Mouse (Mus musculus): ENCODE data around the gene AL731706.1.

GRCm38 (mm10) chr2:136854543-136855388 lies 36.4 kb downstream of the AL731706.1 start:
- TF ChIP-seq MAFK (IDR thresholded peaks at IDR 0.05; ENCODE audit: borderline replicate concordance, low read depth, low read length) = no peak
- TF ChIP-seq ZC3H11A (IDR thresholded peaks at IDR 0.05; ENCODE audit: low read depth, low read length) = no peak
- TF ChIP-seq ELF1 (IDR thresholded peaks at IDR 0.05; ENCODE audit: low read depth, low read length) = no peak
- no peak for TF ChIP-seq CTCF (IDR thresholded peaks at IDR 0.05 in 2 of 3, conservative IDR thresholded peaks at IDR 0.05 in 1 of 3; ENCODE audit: control insufficient read depth in 1 of 3, insufficient read depth in 1 of 3, low read depth in 2 of 3, low read length in 3 of 3, poor library complexity in 1 of 3, severe bottlenecking in 1 of 3)
- no peak for TF ChIP-seq POLR2A (IDR thresholded peaks at IDR 0.05; ENCODE audit: control insufficient read depth in 1 of 2, insufficient read depth in 1 of 2, low read depth in 1 of 2, low read length in 2 of 2, poor library complexity in 1 of 2)

Data from MEL (cell line).